Mouse (Mus musculus): ENCODE data around the gene Slc30a7.

The Slc30a7 gene

GRCm38 (mm10) chr3:116006978-116007940, at the start of gene Slc30a7, which contains the start of gene Extl2:
Slc30a7 (minus strand) TSS chr3:116007406.
Extl2 (plus strand) TSS chr3:116007462.
- DNase-seq (ENCODE audit: extremely low read depth, insufficient read length, low spot score), result peak; percentile 92

- DNase-seq (ENCODE audit: extremely low read depth, insufficient read length, low spot score), result no peak
These were observed 39.8 kb upstream of the Slc30a7 start for GRCm38 (mm10) chr3:116047034-116047433.

- no peak for DNase-seq (ENCODE audit: extremely low read depth, insufficient read length, low spot score)
These were observed 38.8 kb upstream of the Slc30a7 start for GRCm38 (mm10) chr3:116046000-116046399.

GRCm38 (mm10) chr3:116040776-116041175, 33.6 kb upstream of the Slc30a7 start:
- DNase-seq (ENCODE audit: extremely low read depth, insufficient read length, low spot score), result no peak

GRCm38 (mm10) chr3:116033871-116034222, 26.6 kb upstream of the Slc30a7 start:
- DNase-seq (ENCODE audit: extremely low read depth, insufficient read length, low spot score), result peak; percentile 31

- DNase-seq (ENCODE audit: extremely low read depth, insufficient read length, low spot score), result no peak
These were observed 26.1 kb upstream of the Slc30a7 start for GRCm38 (mm10) chr3:116033218-116033870.

- no peak for DNase-seq (ENCODE audit: extremely low read depth, insufficient read length, low spot score)
These were observed 23.1 kb upstream of the Slc30a7 start for GRCm38 (mm10) chr3:116030152-116030788.

- no peak for DNase-seq (ENCODE audit: extremely low read depth, insufficient read length, low spot score)
These were observed 19.8 kb upstream of the Slc30a7 start for GRCm38 (mm10) chr3:116026996-116027395.

GRCm38 (mm10) chr3:116025701-116026100, 18.5 kb upstream of the Slc30a7 start:
- no peak for DNase-seq (ENCODE audit: extremely low read depth, insufficient read length, low spot score)

- no peak for DNase-seq (ENCODE audit: extremely low read depth, insufficient read length, low spot score)
These were observed 17.5 kb upstream of the Slc30a7 start for GRCm38 (mm10) chr3:116024669-116025068.

GRCm38 (mm10) chr3:116024236-116024635, 17.0 kb upstream of the Slc30a7 start:
- DNase-seq (ENCODE audit: extremely low read depth, insufficient read length, low spot score), result no peak

GRCm38 (mm10) chr3:116019136-116019535, 11.9 kb upstream of the Slc30a7 start:
- no peak for DNase-seq (ENCODE audit: extremely low read depth, insufficient read length, low spot score)

GRCm38 (mm10) chr3:116018606-116019005, 11.4 kb upstream of the Slc30a7 start:
- DNase-seq (ENCODE audit: extremely low read depth, insufficient read length, low spot score), result no peak

- DNase-seq (ENCODE audit: extremely low read depth, insufficient read length, low spot score), result no peak
These were observed 8.9 kb upstream of the Slc30a7 start for GRCm38 (mm10) chr3:116016116-116016515.

GRCm38 (mm10) chr3:116014901-116015300, 7.7 kb upstream of the Slc30a7 start:
- no peak for DNase-seq (ENCODE audit: extremely low read depth, insufficient read length, low spot score)

GRCm38 (mm10) chr3:116009622-116010344, 2.6 kb upstream of the Slc30a7 start:
- no peak for DNase-seq (ENCODE audit: extremely low read depth, insufficient read length, low spot score)

- DNase-seq (ENCODE audit: extremely low read depth, insufficient read length, low spot score), result peak; percentile 75
These were observed 785 bp upstream of the Slc30a7 start for GRCm38 (mm10) chr3:116007941-116008440.

- DNase-seq (ENCODE audit: extremely low read depth, insufficient read length, low spot score), result no peak
These were observed 775 bp downstream of the Slc30a7 start for GRCm38 (mm10) chr3:116006284-116006977.

- DNase-seq (ENCODE audit: extremely low read depth, insufficient read length, low spot score), result no peak
These were observed 10.3 kb downstream of the Slc30a7 start for GRCm38 (mm10) chr3:115996929-115997328.

- DNase-seq (ENCODE audit: extremely low read depth, insufficient read length, low spot score), result no peak
These were observed 14.2 kb downstream of the Slc30a7 start for GRCm38 (mm10) chr3:115993025-115993424.
